Mouse (Mus musculus) midbrain, embryonic 13.5 days (tissue): ENCODE measurements at regions not wholly inside any gene's neighbourhood (a gene's known extent, or its start where the extent isn't known, plus 50 kb on each side); places are given as distances from the start of the nearest gene placed in this dataset.
A peak's percentile ranks its signal among the peaks of the same experiment; 100 is the strongest.

Experiments
- ATAC-seq: fragments of 200-750 bp; cut with Nextera tagmentation; 2 replicates; pipeline ENCODE4 v1.8.0; 2017; ENCODE audit warnings: mild to moderate bottlenecking, moderate TSS enrichment, moderate library complexity
- H3K27ac ChIP-seq: fragments of 300-500 bp; sonication (generic); 2 replicates; pipeline ENCODE4 v1.5.1; 2015; ENCODE audit warnings: inconsistent platforms, mild to moderate bottlenecking, moderate library complexity
- H3K27me3 ChIP-seq: fragments of 300-500 bp; sonication (generic); 2 replicates; pipeline ENCODE4 v1.6.1; 2015; ENCODE audit warnings: mild to moderate bottlenecking, inconsistent platforms
- H3K36me3 ChIP-seq: fragments of 300-500 bp; sonication (generic); 2 replicates; pipeline ENCODE4 v1.6.1; 2015; ENCODE audit warnings: mild to moderate bottlenecking, inconsistent platforms
- H3K4me1 ChIP-seq: fragments of 300-500 bp; sonication (generic); replicated peaks from 2 replicates; pipeline ENCODE4 v1.6.1; 2015; ENCODE audit warnings: inconsistent platforms
- H3K4me2 ChIP-seq: fragments of 300-500 bp; sonication (generic); replicated peaks from 2 replicates; pipeline ENCODE4 v1.6.1; 2015; ENCODE audit warnings: moderate library complexity, mild to moderate bottlenecking, inconsistent platforms
- H3K4me3 ChIP-seq: fragments of 300-500 bp; sonication (generic); replicated peaks from 2 replicates; pipeline ENCODE4 v1.5.1; 2015; ENCODE audit warnings: mild to moderate bottlenecking, inconsistent platforms
- H3K9ac ChIP-seq: fragments of 300-500 bp; sonication (generic); replicated peaks from 2 replicates; pipeline ENCODE4 v1.6.1; 2015; ENCODE audit warnings: mild to moderate bottlenecking, inconsistent platforms
- H3K9me3 ChIP-seq: fragments of 300-500 bp; sonication (generic); 2 replicates; pipeline ENCODE4 v1.6.1; 2016; ENCODE audit warnings: mild to moderate bottlenecking, inconsistent platforms
- WGBS: fragments of 180-500 bp; shearing (Covaris S2); methylation state at CpG from one replicate; pipeline ENCODE4 v1.1.7; 2015; 5-methylcytosine and 5-hydroxymethylcytosine counted together

- WGBS = 90% methylated on average over 3 of the region's 3 CpGs
- no peak overlapping the region for H3K4me2 ChIP-seq
- H3K27me3 ChIP-seq = no peaks in the 10 kb centered on the region
- no peak overlapping the region for H3K4me3 ChIP-seq
- no peak overlapping the region for H3K27ac ChIP-seq
- H3K4me1 ChIP-seq = peaks cover 9% of the 10 kb centered on the region
- no peak overlapping the region for H3K9ac ChIP-seq
- no peaks in the 10 kb centered on the region for H3K36me3 ChIP-seq
- no peak for ATAC-seq
- no peaks in the 10 kb centered on the region for H3K9me3 ChIP-seq
Measured at GRCm38 (mm10) chr3:8734096-8734495, 875.8 kb downstream of the Zfp704 start.

GRCm38 (mm10) chr3:8731398-8731797, 878.5 kb downstream of the Zfp704 start:
- ATAC-seq = no peak
- no peaks in the 10 kb centered on the region for H3K9me3 ChIP-seq
- H3K27me3 ChIP-seq = no peaks in the 10 kb centered on the region
- no peak overlapping the region for H3K9ac ChIP-seq
- no peak overlapping the region for H3K4me3 ChIP-seq
- no peak overlapping the region for H3K27ac ChIP-seq
- no peak overlapping the region for H3K4me2 ChIP-seq
- WGBS = 76% methylated on average over 6 of the region's 6 CpGs
- peaks cover 5% of the 10 kb centered on the region for H3K4me1 ChIP-seq
- no peaks in the 10 kb centered on the region for H3K36me3 ChIP-seq

GRCm38 (mm10) chr3:8721628-8722594, 888.0 kb downstream of the Zfp704 start:
- Histone ChIP-seq H3K9ac (no peak overlapping the region), H3K4me2 (no peak overlapping the region), H3K27me3 (no peaks in the 10 kb centered on the region), H3K27ac (no peak overlapping the region), H3K9me3 (no peaks in the 10 kb centered on the region), H3K36me3 (no peaks in the 10 kb centered on the region), H3K4me3 (no peak overlapping the region), H3K4me1 (peaks cover 29% of the 10 kb centered on the region)
- WGBS = 67% methylated on average over 4 of the region's 4 CpGs
- no peak for ATAC-seq

GRCm38 (mm10) chr3:8720586-8721100, 889.2 kb downstream of the Zfp704 start:
- H3K36me3 ChIP-seq = no peaks in the 10 kb centered on the region
- peaks cover 36% of the 10 kb centered on the region for H3K4me1 ChIP-seq
- no peaks in the 10 kb centered on the region for H3K27me3 ChIP-seq
- H3K9me3 ChIP-seq = no peaks in the 10 kb centered on the region
- no peak overlapping the region for H3K4me3 ChIP-seq
- ATAC-seq = no peak
- no peak overlapping the region for H3K9ac ChIP-seq
- 59% methylated on average over 7 of the region's 7 CpGs for WGBS
- no peak overlapping the region for H3K27ac ChIP-seq
- H3K4me2 ChIP-seq = no peak overlapping the region

- Histone ChIP-seq H3K4me1 (peaks cover 30% of the 10 kb centered on the region), H3K4me3 (no peak overlapping the region), H3K27ac (no peak overlapping the region), H3K36me3 (no peaks in the 10 kb centered on the region), H3K9me3 (no peaks in the 10 kb centered on the region), H3K9ac (no peak overlapping the region), H3K4me2 (peak overlapping the region; percentile 60), H3K27me3 (no peaks in the 10 kb centered on the region)
- WGBS = 9% methylated on average over 9 of the region's 9 CpGs
- ATAC-seq = peak; percentile 15
Measured at GRCm38 (mm10) chr3:8718206-8718605, 891.7 kb downstream of the Zfp704 start.

- Histone ChIP-seq H3K4me1 (peaks cover 30% of the 10 kb centered on the region), H3K27me3 (no peaks in the 10 kb centered on the region), H3K9me3 (no peaks in the 10 kb centered on the region), H3K9ac (peak overlapping the region; percentile 52), H3K27ac (peak overlapping the region; percentile 65), H3K36me3 (no peaks in the 10 kb centered on the region), H3K4me2 (peak overlapping the region; percentile 60), H3K4me3 (peak overlapping the region; percentile 30)
- ATAC-seq = peak; percentile 89
- WGBS = under 1% methylated on average over 18 of the region's 18 CpGs
Measured at GRCm38 (mm10) chr3:8717334-8717812, 892.5 kb downstream of the Zfp704 start.
